Mouse (Mus musculus) myocyte (in vitro differentiated cells): ENCODE measurements at regions not wholly inside any gene's neighbourhood (a gene's known extent, or its start where the extent isn't known, plus 50 kb on each side); places are given as distances from the start of the nearest gene placed in this dataset.

ENCODE experiments used
- E2F4 ChIP-seq: IDR thresholded peaks from one replicate; pipeline ENCODE4 v1.6.1; 2011; ENCODE audit warnings: mild to moderate bottlenecking, control low read depth, moderate library complexity; ENCODE audit not compliant: insufficient read depth
- MYOG ChIP-seq, 3 experiments: IDR thresholded peaks; one replicate each; pipeline ENCODE4 v1.6.1; 2011; ENCODE audit warnings: control low read depth in 2 of 3, low read depth in 2 of 3, mild to moderate bottlenecking in 2 of 3; ENCODE audit not compliant: insufficient read length in 2 of 3, control insufficient read depth in 1 of 3, insufficient read depth in 1 of 3
- POLR2A ChIP-seq: IDR thresholded peaks from one replicate; pipeline ENCODE4 v1.6.1; 2011; ENCODE audit warnings: low read depth, mild to moderate bottlenecking, control low read depth, moderate library complexity; ENCODE audit not compliant: insufficient read length
- POLR2AphosphoS2 ChIP-seq: IDR thresholded peaks from one replicate; pipeline ENCODE4 v1.6.1; 2011; ENCODE audit warnings: low read depth, control low read depth; ENCODE audit not compliant: insufficient read length
- TCF3 ChIP-seq: IDR thresholded peaks from one replicate; pipeline ENCODE4 v1.6.1; 2011; ENCODE audit warnings: low read depth, control low read depth; ENCODE audit not compliant: insufficient read length
- USF1 ChIP-seq: IDR thresholded peaks from one replicate; pipeline ENCODE4 v1.6.1; 2011; ENCODE audit warnings: low read depth, mild to moderate bottlenecking, control low read depth, moderate library complexity

GRCm38 (mm10) chr14:61960243-61960957 lies 332.0 kb upstream of the Rnaseh2b start:
- no peak for TF ChIP-seq POLR2AphosphoS2
- no peak for TF ChIP-seq USF1
- no peak for TF ChIP-seq POLR2A
- no peak for TF ChIP-seq MYOG (IDR thresholded peaks at IDR 0.05; ENCODE audit: control insufficient read depth in 1 of 3, insufficient read depth in 1 of 3, insufficient read length in 2 of 3, low read depth in 2 of 3)
- no peak for TF ChIP-seq E2F4
- no peak for TF ChIP-seq TCF3
